Comparison of ENCODE assay signal across 8 mouse cellular contexts in the genomic region with DNA sequence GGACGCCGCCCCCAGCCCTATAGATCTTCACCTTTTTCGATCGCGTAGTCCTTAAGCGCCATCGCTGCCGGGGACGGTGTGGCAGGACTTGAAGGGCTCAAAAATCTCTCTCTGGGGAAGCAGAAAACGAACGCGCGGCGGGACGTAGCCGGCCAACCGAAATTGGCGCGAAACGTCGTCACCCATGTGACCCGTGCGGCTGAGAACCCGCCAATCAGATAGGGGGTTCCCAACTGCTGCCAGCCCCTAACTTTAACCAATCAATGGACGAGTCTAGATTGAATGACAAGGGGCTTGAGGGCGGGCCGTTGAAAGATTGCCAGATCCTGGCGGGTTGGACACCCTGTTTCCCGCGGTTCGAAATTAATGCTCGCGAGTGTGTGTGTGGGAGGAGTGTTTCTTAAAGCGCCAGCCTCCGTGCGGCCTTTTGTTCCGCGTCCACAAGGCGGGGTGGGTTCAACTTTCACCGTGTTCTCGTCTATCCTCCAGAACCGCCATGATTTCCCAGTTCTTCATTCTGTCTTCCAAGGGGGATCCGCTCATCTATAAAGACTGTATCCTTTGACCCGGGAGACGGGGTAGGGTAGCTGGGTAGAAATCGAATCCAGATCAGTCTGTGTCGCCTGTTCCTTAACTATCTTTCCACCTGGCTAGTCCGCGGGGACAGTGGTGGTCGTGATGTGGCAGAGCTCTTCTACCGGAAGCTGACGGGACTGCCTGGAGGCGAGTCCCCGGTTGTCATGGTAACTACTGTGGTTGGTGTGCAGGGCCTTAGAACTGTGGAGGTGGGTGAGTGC. TPM values are rescaled to one million over a fixed set of nuclear protein-coding genes. Genes with fewer than 3 reads are reported as not detected.
DNase-seq lines count a peak whose midpoint lies in the region; ATAC-seq and TF ChIP-seq lines count a peak whose summit lies in the region.

A gene (plus strand): TSS at position 308 of the 797 bp plus-strand sequence.
A gene (minus strand): TSS at position 728 of the 797 bp plus-strand sequence.

- ATAC-seq in activated CD4-positive, CD25-positive, alpha-beta regulatory T cell, adult 4 months: peak; percentile 89

- H3K4me1 ChIP-seq in cortical plate, adult 2 months (ENCODE audit: control insufficient read depth, insufficient read depth, low read length): no peaks in the 10 kb centered on the region
- peaks cover 28% of the 10 kb centered on the region for H3K4me1 ChIP-seq in megakaryocyte, embryonic 14.5 days

- no peak for TF ChIP-seq CTCF in cortical plate, adult 2 months (IDR thresholded peaks at IDR 0.05; ENCODE audit: extremely low read depth, insufficient read depth, low read length)

- no peaks in the 10 kb centered on the region for H3K27me3 ChIP-seq in megakaryocyte, embryonic 14.5 days (replicated peaks)

- peak; percentile 97 to 98 for DNase-seq in gastrocnemius, adult 8-10 months (ENCODE audit: low spot score in 2 of 2)
- DNase-seq in hindlimb bud, embryonic 11.5 days (ENCODE audit: extremely low spot score, low read depth, low spot score): peak; percentile 86
- DNase-seq in left cerebral cortex, adult 8-10 months (ENCODE audit: low spot score in 2 of 2): peak; percentile 97
- peak; percentile 99 for DNase-seq in right cerebral cortex, postnatal 10 days (ENCODE audit: low spot score in 2 of 2)
- peak; percentile 95 for DNase-seq in urinary bladder, postnatal 25 days (ENCODE audit: low spot score)

- 0 out of 2 replicates have a peak, but pooled peaks have one; percentile 31 for TF ChIP-seq POLR2A in cortical plate, adult 2 months (IDR thresholded peaks at IDR 0.05; ENCODE audit: extremely low read depth, insufficient read depth, low read length)

- peaks cover 66% of the 10 kb centered on the region for H3K36me3 ChIP-seq in megakaryocyte, embryonic 14.5 days (replicated peaks; ENCODE audit: low read length)

- H3K9me3 ChIP-seq in megakaryocyte, embryonic 14.5 days: no peaks in the 10 kb centered on the region

- peak within 1 kb of the TSS; percentile 87 for H3K27ac ChIP-seq in cortical plate, adult 2 months (ENCODE audit: insufficient read depth, low read length)

- H3K4me3 ChIP-seq in cortical plate, adult 2 months (ENCODE audit: insufficient read depth, low read length): peak within 1 kb of the TSS; percentile 68
- peak within 1 kb of the TSS; percentile 99 for H3K4me3 ChIP-seq in megakaryocyte, embryonic 14.5 days (replicated peaks)

RNA-seq across cellular contexts. Expression of the first gene that starts in this region (rescaled TPM):
- 1 to 10 TPM; 4.8 to 5.4 TPM for polyA plus RNA-seq in activated CD4-positive, CD25-positive, alpha-beta regulatory T cell, adult 4 months (2017; shearing (Covaris generic))
- 21.6 and 25.3 TPM in 2 replicates for polyA plus RNA-seq in cortical plate, adult 2 months (2012; rRNA removed)
- 10 to 100 TPM in 1 of 4 experiments, 1 to 10 TPM in 3; 7.2 to 10.6 (median 7.5) TPM for total RNA-seq in gastrocnemius, adult 8-10 months (2022)
- total RNA-seq in left cerebral cortex, adult 8-10 months (2022): 10 to 100 TPM; 21.6 to 28.1 (median 24.0) TPM
- 5.5 and 7.4 TPM in 2 replicates for polyA plus RNA-seq in megakaryocyte, embryonic 14.5 days (2012; ENCODE audit: insufficient read depth, low replicate concordance)

RNA-seq across cellular contexts. Expression of the second gene that starts in this region (rescaled TPM):
- polyA plus RNA-seq in activated CD4-positive, CD25-positive, alpha-beta regulatory T cell, adult 4 months (2017; shearing (Covaris generic)): 10 to 100 TPM; 57.5 to 61.8 TPM
- 17.1 and 19.7 TPM in 2 replicates for polyA plus RNA-seq in cortical plate, adult 2 months (2012; rRNA removed)
- total RNA-seq in gastrocnemius, adult 8-10 months (2022): 1 to 10 TPM; 6.1 to 8.2 (median 6.8) TPM
- total RNA-seq in left cerebral cortex, adult 8-10 months (2022): 10 to 100 TPM; 15.2 to 17.9 (median 15.9) TPM
- 6.7 and 10.6 TPM in 2 replicates for polyA plus RNA-seq in megakaryocyte, embryonic 14.5 days (2012; ENCODE audit: insufficient read depth, low replicate concordance)

Comparison
In these comparisons a context has a peak if more than half of its experiments do, and no peak if none do; other contexts are left out.
1. Peak in every context shown above with its lines: DNase-seq, ATAC-seq, H3K4me3 ChIP-seq and H3K27ac ChIP-seq.